Mouse (Mus musculus) limb, embryonic 14.5 days (tissue): ENCODE measurements around the gene Focad. TPM values are rescaled to one million over a fixed set of nuclear protein-coding genes. Genes with fewer than 3 reads are reported as not detected.

ENCODE experiments used
- ATAC-seq: fragments of 200-750 bp; cut with Nextera tagmentation; 2 replicates; pipeline ENCODE4 v1.8.0; 2017; ENCODE audit warnings: low read depth, moderate number of reproducible peaks, moderate TSS enrichment; ENCODE audit not compliant: low FRiP score
- DNase-seq: peaks from one replicate; pipeline ENCODE4 v3.0.0-alpha.2; 2015; ENCODE audit warnings: low spot score
- H3K27ac ChIP-seq: fragments of 300-500 bp; sonication (generic); replicated peaks from 2 replicates; pipeline ENCODE4 v1.5.1; 2014; ENCODE audit warnings: low read depth, mild to moderate bottlenecking, low read length, moderate library complexity, mixed read lengths
- H3K27me3 ChIP-seq: fragments of 300-500 bp; sonication (generic); 2 replicates; pipeline ENCODE4 v1.6.1; 2014; ENCODE audit warnings: low read length, mixed read lengths; ENCODE audit not compliant: control insufficient read depth, insufficient read depth
- H3K36me3 ChIP-seq: fragments of 300-500 bp; sonication (generic); 2 replicates; pipeline ENCODE4 v1.6.1; 2014; ENCODE audit warnings: mild to moderate bottlenecking, low read length, moderate library complexity, mixed read lengths; ENCODE audit not compliant: control insufficient read depth, insufficient read depth
- H3K4me1 ChIP-seq: fragments of 300-500 bp; sonication (generic); 2 replicates; pipeline ENCODE4 v1.6.1; 2014; ENCODE audit warnings: antibody characterized with exemption, low read length, mixed read lengths; ENCODE audit not compliant: control insufficient read depth, insufficient read depth
- H3K4me2 ChIP-seq: fragments of 300-500 bp; sonication (generic); replicated peaks from 2 replicates; pipeline ENCODE4 v1.6.1; 2014; ENCODE audit warnings: low read depth, mild to moderate bottlenecking, low read length, moderate library complexity; ENCODE audit not compliant: severe bottlenecking
- H3K4me3 ChIP-seq: fragments of 300-500 bp; sonication (generic); replicated peaks from 2 replicates; pipeline ENCODE4 v1.5.1; 2014; ENCODE audit warnings: low read length
- H3K9ac ChIP-seq: fragments of 300-500 bp; sonication (generic); 2 replicates; pipeline ENCODE4 v1.6.1; 2014; ENCODE audit warnings: mild to moderate bottlenecking, low read depth, low read length, moderate library complexity; ENCODE audit not compliant: severe bottlenecking
- H3K9me3 ChIP-seq: fragments of 300-500 bp; sonication (generic); 2 replicates; pipeline ENCODE4 v1.6.1; 2016; ENCODE audit warnings: low read length; ENCODE audit not compliant: control insufficient read depth
- POLR2A ChIP-seq: fragments of 200-500 bp; IDR thresholded peaks from 2 replicates; pipeline ENCODE4 v1.8.0; 2012; ENCODE audit warnings: inconsistent platforms, mild to moderate bottlenecking, moderate library complexity, borderline replicate concordance; ENCODE audit not compliant: insufficient read depth, insufficient read length; ENCODE audit errors: extremely low read depth
- WGBS: fragments of 180-500 bp; shearing (Covaris S2); extraction: QIAGEN DNeasy Blood & Tissue Kit; methylation state at CpG from one replicate; pipeline ENCODE4 v1.1.7; 2014; 5-methylcytosine and 5-hydroxymethylcytosine counted together
- polyA plus RNA-seq, 2 experiments: library from polyadenylated mRNA; depleted of rRNA in 1 of 2; stranded (reverse) in 1 of 2; unstranded in 1 of 2; fragments of >200 nt; fragmentation: Nextera tagmentation in 1 of 2; extraction: Ambion mirVana in 1 of 2; gene quantifications; 2 replicates each; pipeline versions ENCODE4 v1.2.1 to v1.2.3; 2012 to 2014

Gene Focad
- polyA plus RNA-seq, 2 experiments = 15.7 to 19.5 TPM

DNA sequence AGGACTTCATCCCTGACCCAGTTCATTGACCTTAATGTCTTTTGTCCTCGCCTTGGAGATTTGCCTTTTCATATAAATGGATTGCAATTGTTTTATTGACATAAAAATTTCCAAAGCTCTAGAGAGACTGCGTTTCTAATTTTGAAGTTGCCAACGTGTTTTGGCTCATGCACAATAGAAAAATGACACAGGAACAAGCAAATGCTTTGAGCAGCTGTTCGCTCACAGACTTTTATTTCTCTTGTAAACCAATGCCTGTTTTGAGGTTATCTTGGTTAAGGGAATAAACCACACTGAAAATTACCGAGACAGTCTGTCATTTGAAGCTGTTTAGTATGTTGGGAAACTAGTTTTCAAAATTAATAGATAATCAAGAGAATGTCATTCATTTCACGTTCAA lies 89.9 kb downstream of the Focad start:
- Histone ChIP-seq H3K4me2 (no peak overlapping the region), H3K9me3 (no peaks in the 10 kb centered on the region), H3K9ac (no peak overlapping the region), H3K27me3 (no peaks in the 10 kb centered on the region), H3K4me1 (no peaks in the 10 kb centered on the region), H3K4me3 (no peak overlapping the region), H3K36me3 (no peaks in the 10 kb centered on the region), H3K27ac (no peak overlapping the region)
- 56% methylated on average over 6 of the region's 6 CpGs for WGBS
- TF ChIP-seq POLR2A = no peak
- ATAC-seq (no peak), DNase-seq (peak; percentile 20)

DNA sequence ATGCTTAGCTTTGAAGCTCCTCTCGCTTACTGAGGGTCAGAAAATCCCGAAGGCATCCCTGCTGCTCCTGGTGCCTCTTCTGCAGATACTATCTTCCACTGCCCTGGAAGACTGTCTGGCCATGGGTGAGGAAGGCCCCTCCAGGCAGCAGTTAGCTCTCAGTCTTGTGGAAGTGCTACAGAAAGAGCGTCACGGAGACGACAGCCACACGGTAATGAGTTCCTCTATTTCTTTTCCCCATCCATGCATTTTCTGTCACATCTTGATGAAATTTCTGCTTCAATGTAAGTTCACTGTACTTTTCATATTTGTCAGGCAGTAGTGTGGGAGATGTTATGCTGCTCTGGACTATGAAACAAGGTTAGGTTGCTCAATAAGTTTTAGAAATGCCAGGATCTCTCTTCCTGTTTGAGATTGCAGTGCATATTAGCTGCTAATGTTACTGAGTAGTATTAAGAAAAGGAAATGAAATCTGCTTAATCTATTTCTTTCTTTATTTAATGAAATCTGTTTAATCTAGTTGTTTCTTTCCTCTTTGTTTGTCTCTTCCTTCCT lies 91.5 kb downstream of the Focad start:
- 71% methylated on average over 6 of the region's 6 CpGs for WGBS
- Histone ChIP-seq H3K27me3 (no peaks in the 10 kb centered on the region), H3K9ac (no peak overlapping the region), H3K4me1 (no peaks in the 10 kb centered on the region), H3K27ac (no peak overlapping the region), H3K4me2 (no peak overlapping the region), H3K9me3 (no peaks in the 10 kb centered on the region), H3K4me3 (no peak overlapping the region), H3K36me3 (no peaks in the 10 kb centered on the region)
- ATAC-seq = no peak
- TF ChIP-seq POLR2A = no peak
- DNase-seq = no peak

DNA sequence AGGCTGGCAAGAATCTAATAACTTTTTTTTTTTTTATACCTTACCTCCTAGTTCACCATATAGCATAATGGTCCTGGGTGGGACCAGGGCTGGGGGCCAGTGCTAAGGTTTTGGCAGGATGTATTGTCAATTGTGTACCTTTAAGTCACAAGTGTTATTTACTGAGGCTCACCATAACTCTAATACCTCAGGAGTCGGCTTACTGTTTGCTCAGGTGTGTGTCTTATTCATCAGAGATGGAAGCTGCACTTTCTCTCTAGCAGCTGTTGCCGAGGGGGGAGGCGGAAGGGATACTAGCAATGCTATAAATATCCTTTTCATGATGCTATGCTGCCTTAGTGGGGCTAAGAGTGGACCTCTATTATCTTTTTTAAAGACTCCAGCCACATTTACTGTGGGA lies 93.2 kb downstream of the Focad start:
- Histone ChIP-seq H3K27me3 (no peaks in the 10 kb centered on the region), H3K4me3 (no peak overlapping the region), H3K4me1 (no peaks in the 10 kb centered on the region), H3K4me2 (no peak overlapping the region), H3K27ac (no peak overlapping the region), H3K9me3 (no peaks in the 10 kb centered on the region), H3K36me3 (no peaks in the 10 kb centered on the region), H3K9ac (no peak overlapping the region)
- TF ChIP-seq POLR2A = no peak
- DNase-seq (no peak), ATAC-seq (no peak)
- WGBS = 66% methylated on average over 3 of the region's 3 CpGs

DNA sequence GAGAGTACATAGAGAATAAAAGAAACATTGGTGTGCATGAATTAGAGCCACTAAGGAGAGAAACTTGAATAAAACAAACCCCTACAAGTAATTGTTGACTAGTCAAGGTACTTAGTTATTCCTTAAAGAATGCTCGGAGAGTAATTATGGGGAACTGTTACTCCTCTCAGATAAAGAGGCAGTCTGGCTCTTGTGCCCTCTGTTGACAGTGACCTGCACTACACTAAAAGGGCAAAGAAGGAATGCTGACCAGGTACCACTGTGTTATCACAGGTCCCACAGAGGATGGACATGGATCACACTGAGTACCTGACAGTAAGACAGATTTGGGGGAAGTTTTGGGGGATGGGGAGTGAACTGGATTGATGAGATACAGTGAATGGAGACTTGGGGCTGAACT lies 95.1 kb downstream of the Focad start:
- Histone ChIP-seq H3K4me2 (no peak overlapping the region), H3K36me3 (no peaks in the 10 kb centered on the region), H3K9ac (no peak overlapping the region), H3K4me1 (no peaks in the 10 kb centered on the region), H3K27me3 (no peaks in the 10 kb centered on the region), H3K9me3 (no peaks in the 10 kb centered on the region), H3K4me3 (no peak overlapping the region), H3K27ac (no peak overlapping the region)
- 79% methylated on average over 1 of the region's 1 CpGs for WGBS
- TF ChIP-seq POLR2A = no peak
- DNase-seq (no peak), ATAC-seq (no peak)

DNA sequence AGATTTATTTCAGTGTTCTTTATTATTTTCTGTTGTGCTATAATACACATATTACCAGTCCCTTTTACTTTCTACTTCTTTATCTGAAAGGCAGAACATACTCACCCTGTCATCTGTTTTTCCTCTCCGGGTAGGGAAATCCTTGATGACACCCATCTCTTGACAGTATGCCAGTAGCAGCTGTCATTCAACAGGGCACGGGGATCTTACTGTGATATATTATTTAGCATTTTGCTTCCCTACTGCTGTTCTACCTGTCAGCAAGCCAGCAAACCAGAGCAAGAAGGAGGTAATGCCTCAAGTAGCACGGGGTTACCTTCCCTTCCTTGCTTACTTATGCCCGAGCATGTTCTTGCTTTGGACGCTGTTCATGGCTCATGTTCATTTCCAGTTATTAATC lies 99.8 kb downstream of the Focad start:
- Histone ChIP-seq H3K27ac (no peak overlapping the region), H3K4me1 (no peaks in the 10 kb centered on the region), H3K9me3 (no peaks in the 10 kb centered on the region), H3K9ac (no peak overlapping the region), H3K4me2 (no peak overlapping the region), H3K36me3 (no peaks in the 10 kb centered on the region), H3K4me3 (no peak overlapping the region), H3K27me3 (no peaks in the 10 kb centered on the region)
- ATAC-seq (no peak), DNase-seq (no peak)
- TF ChIP-seq POLR2A = no peak
- WGBS = 81% methylated on average over 5 of the region's 5 CpGs
